Mouse (Mus musculus) ES-E14 (cell line): ENCODE measurements around the gene Kif26a.

Experiments used
- CHD2 ChIP-seq: IDR thresholded peaks from 2 replicates; pipeline ENCODE4 v1.6.1; 2014; ENCODE audit warnings: mild to moderate bottlenecking, low read depth, low read length, inconsistent platforms
- ZC3H11A ChIP-seq: IDR thresholded peaks from 2 replicates; pipeline ENCODE4 v1.6.1; 2012; ENCODE audit warnings: low read depth, mild to moderate bottlenecking, inconsistent platforms, low read length, borderline replicate concordance
- ZNF384 ChIP-seq: IDR thresholded peaks from 2 replicates; pipeline ENCODE4 v1.6.1; 2012; ENCODE audit warnings: low read depth, low read length, inconsistent platforms

DNA sequence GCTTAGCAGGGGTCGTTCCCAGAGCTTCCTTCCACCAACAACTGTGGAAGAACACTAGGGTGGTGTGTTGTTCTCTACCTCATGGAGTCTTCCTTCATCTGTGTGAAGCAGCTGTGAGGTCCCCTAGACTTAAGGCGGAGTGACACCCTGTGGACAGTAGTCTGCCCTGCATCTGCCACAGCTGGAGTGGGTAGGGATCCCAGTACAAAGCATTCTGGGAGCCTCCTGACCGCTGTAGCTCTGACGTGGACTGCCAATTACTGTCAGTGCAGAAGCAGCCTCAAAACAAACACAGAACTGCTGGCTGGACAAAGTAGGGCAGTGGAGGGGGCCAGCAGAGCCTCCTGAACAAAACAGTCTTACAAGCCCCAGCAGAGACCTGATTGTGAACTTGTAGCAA, 45.0 kb upstream of the Kif26a start:
- TF ChIP-seq CHD2 (no peak), ZC3H11A (no peak), ZNF384 (no peak)
